Mouse (Mus musculus): Measurements from ENCODE around the gene Mre11a. TPM values are rescaled to one million over a fixed set of nuclear protein-coding genes. Genes with fewer than 3 reads are reported as not detected.

Mre11a gene
- polyA plus RNA-seq, 1 experiment from 2014 or later: 46.0 TPM

DNA sequence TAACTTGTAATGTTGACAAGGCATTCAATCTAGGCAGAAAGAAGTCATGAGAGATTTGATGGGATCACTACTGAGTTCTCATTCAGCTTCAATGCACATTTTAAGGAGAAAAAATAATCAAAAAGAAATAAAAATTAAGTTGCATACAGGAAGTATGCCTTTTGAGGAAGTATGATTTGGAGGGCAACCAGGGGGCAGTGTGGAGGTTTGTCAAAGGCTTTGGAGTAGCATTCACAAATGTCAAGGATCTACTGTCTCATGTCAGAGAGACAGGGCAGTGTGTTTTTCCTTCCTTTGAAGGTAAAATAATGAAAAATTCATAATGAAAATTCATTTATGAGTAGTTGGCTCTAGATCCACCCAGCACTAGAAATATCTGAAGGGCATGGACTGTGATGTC, 100.7 kb downstream of the Mre11a start:
- DNase-seq (ENCODE audit: extremely low spot score, low spot score): no peak
- Histone ChIP-seq H3K9me3 (no peaks in the 10 kb centered on the region), H3K4me1 (no peaks in the 10 kb centered on the region), H3K36me3 (replicated peaks) (no peaks in the 10 kb centered on the region), H3K4me3 (no peak overlapping the region), H3K27ac (no peak overlapping the region), H3K27me3 (ENCODE audit: poor library complexity, severe bottlenecking) (no peaks in the 10 kb centered on the region)

GRCm38 (mm10) chr9:14885954-14886353, 101.5 kb downstream of the Mre11a start:
- WGBS: 77% methylated on average over 1 of the region's 1 CpGs
- Histone ChIP-seq H3K27me3 (ENCODE audit: poor library complexity, severe bottlenecking) (no peaks in the 10 kb centered on the region), H3K36me3 (replicated peaks) (no peaks in the 10 kb centered on the region), H3K4me1 (peaks cover 7% of the 10 kb centered on the region; the same call in 1 of the 2 replicates), H3K27ac (no peak overlapping the region), H3K4me3 (no peak overlapping the region), H3K9me3 (no peaks in the 10 kb centered on the region)
- no peak for DNase-seq (ENCODE audit: extremely low spot score, low spot score)

Other genes starting within 250 kb of the Mre11a start
- gene Amotl1, start 139.6 kb upstream of the Mre11a start, polyA plus RNA-seq (2016; fragmentation: Nextera tagmentation; extraction: Ambion mirVana): 15.7 and 17.3 TPM in 2 replicates
- gene Piwil4, start 43.9 kb upstream of the Mre11a start, polyA plus RNA-seq (2016; fragmentation: Nextera tagmentation; extraction: Ambion mirVana): 0.12 and 0.14 TPM in 2 replicates
- gene Fut4, start 32.3 kb upstream of the Mre11a start, polyA plus RNA-seq (2016; fragmentation: Nextera tagmentation; extraction: Ambion mirVana): 2.4 and 3.1 TPM in 2 replicates
- gene 1700012B09Rik, start 13.6 kb upstream of the Mre11a start, polyA plus RNA-seq (2016; fragmentation: Nextera tagmentation; extraction: Ambion mirVana): not detected in 2 replicates
- 59.2 and 59.6 TPM in 2 replicates for gene Ankrd49, start 202 bp downstream of the Mre11a start, polyA plus RNA-seq (2016; fragmentation: Nextera tagmentation; extraction: Ambion mirVana)
- gene Gpr83, start 75.6 kb downstream of the Mre11a start, polyA plus RNA-seq (2016; fragmentation: Nextera tagmentation; extraction: Ambion mirVana): 0.14 and 0.30 TPM in 2 replicates
- gene Izumo1r, start 119.3 kb downstream of the Mre11a start, polyA plus RNA-seq (2016; fragmentation: Nextera tagmentation; extraction: Ambion mirVana): 0.22 TPM in 1 of 2 replicates, not detected in the other

Measured in forebrain, embryonic 10.5 days (tissue).